Mouse (Mus musculus) forebrain, postnatal 0 days (tissue): Measurements from ENCODE around the gene Lpgat1. TPM values are rescaled to one million over a fixed set of nuclear protein-coding genes. Genes with fewer than 3 reads are reported as not detected.

ENCODE experiments used
- ATAC-seq: fragments of 200-750 bp; cut with Nextera tagmentation; 2 replicates; pipeline ENCODE4 v1.8.0; 2017; ENCODE audit warnings: mild to moderate bottlenecking, moderate library complexity
- DNase-seq: peaks from one replicate; pipeline ENCODE4 v3.0.0-alpha.2; 2015
- H3K27ac ChIP-seq: fragments of 300-500 bp; sonication (generic); 2 replicates; pipeline ENCODE4 v1.5.1; 2014; ENCODE audit warnings: low read depth, mild to moderate bottlenecking, antibody characterized with exemption, low read length, moderate library complexity, mixed read lengths
- H3K27me3 ChIP-seq: fragments of 300-500 bp; sonication (generic); 2 replicates; pipeline ENCODE4 v1.6.1; 2014; ENCODE audit warnings: mild to moderate bottlenecking, low read length, mixed read lengths; ENCODE audit not compliant: insufficient read depth
- H3K36me3 ChIP-seq: fragments of 300-500 bp; sonication (generic); 2 replicates; pipeline ENCODE4 v1.6.1; 2014; ENCODE audit warnings: mild to moderate bottlenecking, moderate library complexity; ENCODE audit not compliant: insufficient read depth
- H3K4me1 ChIP-seq: fragments of 300-500 bp; sonication (generic); 2 replicates; pipeline ENCODE4 v1.6.1; 2014; ENCODE audit warnings: antibody characterized with exemption; ENCODE audit not compliant: insufficient read depth
- H3K4me2 ChIP-seq: fragments of 300-500 bp; sonication (generic); 2 replicates; pipeline ENCODE4 v1.6.1; 2014; ENCODE audit warnings: low read depth, mild to moderate bottlenecking, moderate library complexity
- H3K4me3 ChIP-seq: fragments of 300-500 bp; sonication (generic); 2 replicates; pipeline ENCODE4 v1.5.1; 2014; ENCODE audit warnings: low read depth, low read length, mixed read lengths
- H3K9ac ChIP-seq: fragments of 300-500 bp; sonication (generic); 2 replicates; pipeline ENCODE4 v1.6.1; 2014; ENCODE audit warnings: mild to moderate bottlenecking
- H3K9me3 ChIP-seq: fragments of 300-500 bp; sonication (generic); 2 replicates; pipeline ENCODE4 v1.6.1; 2016; ENCODE audit warnings: low read length
- CTCF ChIP-seq: sonication (generic); IDR thresholded peaks from 2 replicates; pipeline ENCODE4 v1.5.1; 2016; ENCODE audit warnings: antibody characterized with exemption, control low read depth, low read depth
- WGBS: fragments of 180-500 bp; shearing (Covaris S2); extraction: QIAGEN DNeasy Blood & Tissue Kit; methylation state at CpG from one replicate; pipeline ENCODE4 v1.1.7; 2014; 5-methylcytosine and 5-hydroxymethylcytosine counted together
- polyA plus RNA-seq: library from polyadenylated mRNA; unstranded; fragments of >200 nt; fragmentation: Nextera tagmentation; extraction: Ambion mirVana; gene quantifications from 2 replicates; pipeline ENCODE4 v1.2.1, GENCODE M21; 2015
- total RNA-seq: library from RNA; depleted of rRNA; stranded (reverse); fragments of >200 nt; gene quantifications from 2 replicates; pipeline ENCODE4 v1.2.3, GENCODE M21; 2014

Lpgat1 gene
- total and polyA plus RNA-seq, 2 experiments from 2014 or later: 46.6 to 73.8 TPM

- H3K4me2 ChIP-seq: no peak overlapping the region
- ATAC-seq (no peak), DNase-seq (no peak)
- no peak overlapping the region for H3K9ac ChIP-seq
- no peaks in the 10 kb centered on the region for H3K27me3 ChIP-seq
- 71% methylated on average over 4 of the region's 4 CpGs for WGBS
- no peak overlapping the region for H3K4me3 ChIP-seq
- H3K27ac ChIP-seq: no peak overlapping the region
- H3K36me3 ChIP-seq: no peaks in the 10 kb centered on the region
- no peak for TF ChIP-seq CTCF
- no peaks in the 10 kb centered on the region for H3K4me1 ChIP-seq
- no peaks in the 10 kb centered on the region for H3K9me3 ChIP-seq
Measured at GRCm38 (mm10) chr1:191704535-191704934, 13.1 kb upstream of the Lpgat1 start.

DNA sequence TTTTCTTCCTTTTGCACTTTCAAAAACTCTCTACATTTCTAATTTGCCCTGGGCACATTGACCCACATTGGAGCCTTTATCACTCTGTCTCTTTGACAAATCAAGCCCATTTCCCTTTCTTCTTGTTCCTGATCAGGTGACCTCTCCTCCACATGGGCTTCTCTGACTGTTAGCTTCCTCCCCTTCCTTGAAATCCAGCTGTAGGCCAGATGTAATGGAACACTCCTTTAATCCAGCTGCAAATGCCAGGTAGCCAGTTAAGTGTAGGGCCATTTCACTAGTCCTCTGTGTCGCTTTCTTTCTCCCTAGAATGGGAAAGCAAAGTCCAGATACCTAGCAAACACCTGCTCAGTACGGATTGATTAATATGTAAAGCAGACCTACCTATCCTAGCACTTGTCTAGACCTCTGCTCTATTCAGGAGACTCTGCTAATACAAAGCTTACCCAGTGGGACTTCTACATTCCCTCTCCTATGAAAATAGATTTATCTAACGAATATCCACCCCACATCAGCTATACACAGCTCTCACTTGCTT, 11.0 kb upstream of the Lpgat1 start:
- no peaks in the 10 kb centered on the region for H3K27me3 ChIP-seq
- H3K9ac ChIP-seq: no peak overlapping the region
- H3K4me1 ChIP-seq: no peaks in the 10 kb centered on the region
- no peaks in the 10 kb centered on the region for H3K9me3 ChIP-seq
- H3K4me2 ChIP-seq: no peak overlapping the region
- no peak for TF ChIP-seq CTCF
- no peak overlapping the region for H3K4me3 ChIP-seq
- 68% methylated on average over 3 of the region's 3 CpGs for WGBS
- ATAC-seq (no peak), DNase-seq (no peak)
- H3K36me3 ChIP-seq: no peaks in the 10 kb centered on the region
- H3K27ac ChIP-seq: no peak overlapping the region

GRCm38 (mm10) chr1:191709811-191710210, 7.8 kb upstream of the Lpgat1 start:
- H3K4me1 ChIP-seq: no peaks in the 10 kb centered on the region
- H3K9ac ChIP-seq: no peak overlapping the region
- no peaks in the 10 kb centered on the region for H3K27me3 ChIP-seq
- ATAC-seq (no peak), DNase-seq (no peak)
- TF ChIP-seq CTCF: no peak
- 82% methylated on average over 2 of the region's 2 CpGs for WGBS
- no peak overlapping the region for H3K27ac ChIP-seq
- H3K4me2 ChIP-seq: no peak overlapping the region
- no peak overlapping the region for H3K4me3 ChIP-seq
- H3K9me3 ChIP-seq: no peaks in the 10 kb centered on the region
- no peaks in the 10 kb centered on the region for H3K36me3 ChIP-seq

DNA sequence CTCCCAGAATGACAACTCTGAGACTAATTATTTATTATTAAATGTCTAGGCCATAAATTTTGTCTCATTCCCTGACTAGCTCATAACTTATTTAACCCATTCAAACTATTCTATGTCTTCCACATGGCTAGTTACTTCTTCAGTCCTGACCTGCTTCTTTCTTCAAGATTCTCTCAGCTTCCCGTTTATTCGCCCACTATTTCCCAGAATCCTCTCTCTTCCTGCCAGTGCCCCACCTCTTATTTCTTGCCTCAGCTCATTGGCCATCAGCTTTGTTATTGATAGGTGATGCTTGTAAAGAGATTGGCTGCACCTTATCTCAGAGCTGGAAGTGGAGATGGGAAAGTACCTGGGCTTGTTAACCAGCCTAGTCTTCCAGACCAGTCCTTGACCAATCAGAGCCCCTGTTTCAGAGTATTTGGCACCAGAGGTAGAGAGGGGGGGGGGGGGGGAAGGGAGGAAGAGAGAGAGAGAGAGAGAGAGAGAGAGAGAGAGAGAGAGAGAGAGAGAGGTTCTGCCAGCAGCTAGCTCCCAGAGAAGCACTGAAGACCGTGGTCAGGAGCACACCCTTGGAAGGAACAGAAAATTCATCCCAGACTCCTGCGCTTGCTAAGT, 5.3 kb upstream of the Lpgat1 start:
- 75% methylated on average over 4 of the region's 4 CpGs for WGBS
- Histone ChIP-seq H3K9ac (no peak overlapping the region), H3K36me3 (no peaks in the 10 kb centered on the region), H3K4me1 (no peaks in the 10 kb centered on the region), H3K27ac (no peak overlapping the region), H3K4me3 (no peak overlapping the region), H3K4me2 (no peak overlapping the region), H3K27me3 (no peaks in the 10 kb centered on the region), H3K9me3 (no peaks in the 10 kb centered on the region)
- no peak for DNase-seq
- TF ChIP-seq CTCF: no peak
- ATAC-seq: no peak

GRCm38 (mm10) chr1:191713813-191714212, 3.8 kb upstream of the Lpgat1 start:
- DNase-seq (no peak), ATAC-seq (no peak)
- TF ChIP-seq CTCF: no peak
- no peak overlapping the region for H3K27ac ChIP-seq
- no peak overlapping the region for H3K4me2 ChIP-seq
- WGBS: 84% methylated on average over 3 of the region's 3 CpGs
- no peak overlapping the region for H3K9ac ChIP-seq
- H3K4me3 ChIP-seq: no peak overlapping the region
- H3K9me3 ChIP-seq: no peaks in the 10 kb centered on the region
- H3K27me3 ChIP-seq: no peaks in the 10 kb centered on the region
- no peaks in the 10 kb centered on the region for H3K4me1 ChIP-seq
- H3K36me3 ChIP-seq: no peaks in the 10 kb centered on the region

GRCm38 (mm10) chr1:191715150-191715549, 2.5 kb upstream of the Lpgat1 start:
- 74% methylated on average over 2 of the region's 2 CpGs for WGBS
- H3K4me3 ChIP-seq: no peak overlapping the region
- no peak overlapping the region for H3K4me2 ChIP-seq
- no peaks in the 10 kb centered on the region for H3K4me1 ChIP-seq
- no peak for TF ChIP-seq CTCF
- no peak overlapping the region for H3K27ac ChIP-seq
- no peak for ATAC-seq
- DNase-seq: no peak
- no peaks in the 10 kb centered on the region for H3K36me3 ChIP-seq
- no peaks in the 10 kb centered on the region for H3K9me3 ChIP-seq
- H3K9ac ChIP-seq: no peak overlapping the region
- no peaks in the 10 kb centered on the region for H3K27me3 ChIP-seq

GRCm38 (mm10) chr1:191717141-191717540, 493 bp upstream of the Lpgat1 start:
- no peaks in the 10 kb centered on the region for H3K27me3 ChIP-seq
- no peaks in the 10 kb centered on the region for H3K36me3 ChIP-seq
- WGBS: 0% methylated on average over 1 of the region's 1 CpGs
- peak overlapping the region; percentile 94 for H3K27ac ChIP-seq
- H3K4me3 ChIP-seq: peak overlapping the region; percentile 84
- ATAC-seq: peak; percentile 21; the same call in 1 of the 2 replicates
- no peaks in the 10 kb centered on the region for H3K4me1 ChIP-seq
- H3K9ac ChIP-seq: peak overlapping the region; percentile 94
- H3K4me2 ChIP-seq: peak overlapping the region; percentile 62
- no peak for TF ChIP-seq CTCF
- H3K9me3 ChIP-seq: no peaks in the 10 kb centered on the region
- DNase-seq: peak; percentile 62
